Mouse (Mus musculus): ENCODE data around the gene Pcp4. TPM values are rescaled to one million over a fixed set of nuclear protein-coding genes. Genes with fewer than 3 reads are reported as not detected.
"Not testable (repeated sequence)": the region's sequence is repeated elsewhere in the genome, so short reads cannot be mapped to it uniquely, and the experiment has no call there.

Gene Pcp4
- total RNA-seq (2022) = 100 to 1,000 TPM; 189 to 232 (median 208) TPM

- peak; percentile 87 to 94 for DNase-seq (ENCODE audit: low spot score in 2 of 2)
Observed at GRCm38 (mm10) chr16:96467445-96467844, at the start of gene Pcp4. Gene Pcp4 (plus strand): TSS chr16:96467606.

- no peak for DNase-seq (ENCODE audit: low spot score in 2 of 2)
Observed at GRCm38 (mm10) chr16:96425044-96425443, 42.4 kb upstream of the Pcp4 start.

- no peak for DNase-seq (ENCODE audit: low spot score in 2 of 2)
Observed at GRCm38 (mm10) chr16:96426671-96427070, 40.7 kb upstream of the Pcp4 start.

GRCm38 (mm10) chr16:96429046-96429445 lies 38.4 kb upstream of the Pcp4 start:
- no peak for DNase-seq (ENCODE audit: low spot score in 2 of 2)

GRCm38 (mm10) chr16:96433266-96433665 lies 34.1 kb upstream of the Pcp4 start:
- no peak for DNase-seq (ENCODE audit: low spot score in 2 of 2)

- DNase-seq (ENCODE audit: low spot score in 2 of 2) = no peak
Observed at GRCm38 (mm10) chr16:96434024-96434785, 33.2 kb upstream of the Pcp4 start.

- peak; percentile 13 to 38 for DNase-seq (ENCODE audit: low spot score in 2 of 2)
Observed at GRCm38 (mm10) chr16:96438946-96439345, 28.5 kb upstream of the Pcp4 start.

GRCm38 (mm10) chr16:96439682-96440081 lies 27.7 kb upstream of the Pcp4 start:
- DNase-seq (ENCODE audit: low spot score in 2 of 2) = no peak

GRCm38 (mm10) chr16:96440871-96441270 lies 26.5 kb upstream of the Pcp4 start:
- DNase-seq (ENCODE audit: low spot score in 2 of 2) = no peak

GRCm38 (mm10) chr16:96441826-96442225 lies 25.6 kb upstream of the Pcp4 start:
- no peak for DNase-seq (ENCODE audit: low spot score in 2 of 2)

GRCm38 (mm10) chr16:96443468-96443867 lies 23.9 kb upstream of the Pcp4 start, which contains the start of gene Itgb2l:
Gene Itgb2l (minus strand): TSS chr16:96443619.
- DNase-seq (ENCODE audit: low spot score in 2 of 2) = no peak

- DNase-seq (ENCODE audit: low spot score in 2 of 2) = not testable (repeated sequence)
Observed at GRCm38 (mm10) chr16:96450871-96451270, 16.5 kb upstream of the Pcp4 start.

GRCm38 (mm10) chr16:96454086-96454485 lies 13.3 kb upstream of the Pcp4 start:
- DNase-seq (ENCODE audit: low spot score in 2 of 2) = no peak

- no peak for DNase-seq (ENCODE audit: low spot score in 2 of 2)
Observed at GRCm38 (mm10) chr16:96457612-96458011, 9.8 kb upstream of the Pcp4 start.

- DNase-seq (ENCODE audit: low spot score in 2 of 2) = no peak
Observed at GRCm38 (mm10) chr16:96459356-96459755, 8.1 kb upstream of the Pcp4 start.

GRCm38 (mm10) chr16:96460788-96461187 lies 6.6 kb upstream of the Pcp4 start:
- no peak for DNase-seq (ENCODE audit: low spot score in 2 of 2)

GRCm38 (mm10) chr16:96468011-96468410 lies 605 bp downstream of the Pcp4 start:
- no peak for DNase-seq (ENCODE audit: low spot score in 2 of 2)

- peak; percentile 72 to 79 for DNase-seq (ENCODE audit: low spot score in 2 of 2)
Observed at GRCm38 (mm10) chr16:96468698-96469097, 1.3 kb downstream of the Pcp4 start.

- no peak for DNase-seq (ENCODE audit: low spot score in 2 of 2)
Observed at GRCm38 (mm10) chr16:96469640-96470039, 2.2 kb downstream of the Pcp4 start.

- DNase-seq (ENCODE audit: low spot score in 2 of 2) = no peak
Observed at GRCm38 (mm10) chr16:96472361-96472760, 5.0 kb downstream of the Pcp4 start.

- DNase-seq (ENCODE audit: low spot score in 2 of 2) = no peak
Observed at GRCm38 (mm10) chr16:96472816-96473215, 5.4 kb downstream of the Pcp4 start.

- DNase-seq (ENCODE audit: low spot score in 2 of 2) = no peak
Observed at GRCm38 (mm10) chr16:96474185-96474584, 6.8 kb downstream of the Pcp4 start.

GRCm38 (mm10) chr16:96481791-96482190 lies 14.4 kb downstream of the Pcp4 start:
- no peak for DNase-seq (ENCODE audit: low spot score in 2 of 2)
